Mouse (Mus musculus) 3T3-L1 (cell line): Measurements from ENCODE around the gene Plac8.

Experiments
- DNase-seq: peaks from one replicate; pipeline ENCODE4 v3.0.0-alpha.2; 2015; ENCODE audit warnings: low read depth, low spot score

Plac8 gene

GRCm38 (mm10) chr5:100546294-100547080 is 25.6 kb downstream of the Plac8 start:
- DNase-seq: peak; percentile 56

DNA sequence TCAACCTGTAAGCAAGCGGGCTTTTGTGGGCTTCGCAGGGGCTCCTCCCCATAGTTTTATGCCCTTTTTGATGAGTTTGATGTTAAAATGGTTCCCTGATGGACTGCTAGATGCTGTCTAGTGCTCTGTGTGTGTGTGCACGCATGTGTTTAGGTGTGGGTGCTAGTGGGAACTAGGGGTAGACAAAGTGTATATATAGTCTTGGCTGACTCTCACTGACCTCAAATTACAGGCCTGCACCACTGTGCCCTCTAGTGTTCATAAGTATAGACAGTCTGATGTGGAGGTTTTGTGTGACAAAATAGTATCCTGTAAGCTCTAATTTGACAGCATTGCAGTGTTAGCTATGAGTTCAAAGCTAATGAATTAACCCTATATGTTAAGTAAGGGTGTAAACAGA is 35.4 kb downstream of the Plac8 start:
- DNase-seq: peak; percentile 75

DNA sequence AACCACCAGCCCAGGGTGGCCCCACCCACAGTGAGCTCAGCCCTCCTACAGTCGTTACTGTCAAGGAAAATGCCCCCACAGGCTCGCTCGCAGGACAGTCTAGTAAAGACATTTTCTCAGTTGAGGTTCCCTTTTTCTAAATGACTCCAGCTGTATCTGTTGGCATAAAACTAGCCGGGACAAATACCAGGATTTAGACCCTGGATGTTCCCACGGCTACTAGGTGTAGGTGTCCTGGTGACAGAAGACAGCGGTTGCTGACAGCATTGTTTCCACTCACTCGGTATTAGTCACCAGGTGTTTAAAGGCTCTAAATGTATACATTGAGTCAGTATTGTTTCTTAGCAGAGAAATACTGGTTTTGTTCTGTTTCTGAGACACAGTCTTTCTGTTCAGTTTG is 36.2 kb downstream of the Plac8 start:
- no peak for DNase-seq

GRCm38 (mm10) chr5:100526164-100526563 is 45.9 kb downstream of the Plac8 start:
- no peak for DNase-seq

GRCm38 (mm10) chr5:100525620-100526019 is 46.4 kb downstream of the Plac8 start:
- no peak for DNase-seq

- DNase-seq: no peak
Measured at GRCm38 (mm10) chr5:100524921-100525320, 47.1 kb downstream of the Plac8 start.

- DNase-seq: no peak
Measured at GRCm38 (mm10) chr5:100523331-100523730, 48.7 kb downstream of the Plac8 start.

GRCm38 (mm10) chr5:100520223-100520622 is 51.8 kb downstream of the Plac8 start:
- DNase-seq: no peak

- no peak for DNase-seq
Measured at GRCm38 (mm10) chr5:100519027-100519411, 53.0 kb downstream of the Plac8 start.

- DNase-seq: peak; percentile 100
Measured at GRCm38 (mm10) chr5:100518049-100519026, 53.7 kb downstream of the Plac8 start, which contains the start of gene Cops4. TSS of gene Cops4 (plus strand) at chr5:100518309.

GRCm38 (mm10) chr5:100512576-100512975 is 59.5 kb downstream of the Plac8 start:
- DNase-seq: no peak

- DNase-seq: no peak
Measured at GRCm38 (mm10) chr5:100509247-100509646, 62.8 kb downstream of the Plac8 start.
